Mouse (Mus musculus) neural tube, embryonic 12.5 days (tissue): Measurements from ENCODE around the gene Zfand3. TPM values are rescaled to one million over a fixed set of nuclear protein-coding genes. Genes with fewer than 3 reads are reported as not detected.

Experiments used
- ATAC-seq: fragments of 200-750 bp; cut with Nextera tagmentation; 2 replicates; pipeline ENCODE4 v1.8.0; 2017; ENCODE audit warnings: low read depth, mild to moderate bottlenecking, moderate TSS enrichment, moderate library complexity; ENCODE audit not compliant: low FRiP score
- H3K27ac ChIP-seq: fragments of 300-500 bp; sonication (generic); 2 replicates; pipeline ENCODE4 v1.5.1; 2016
- H3K27me3 ChIP-seq: fragments of 300-500 bp; sonication (generic); replicated peaks from 2 replicates; pipeline ENCODE4 v1.6.1; 2016; ENCODE audit warnings: mild to moderate bottlenecking
- H3K36me3 ChIP-seq: fragments of 300-500 bp; sonication (generic); 2 replicates; pipeline ENCODE4 v1.6.1; 2016; ENCODE audit warnings: mild to moderate bottlenecking
- H3K4me1 ChIP-seq: fragments of 300-500 bp; sonication (generic); 2 replicates; pipeline ENCODE4 v1.6.1; 2016
- H3K4me2 ChIP-seq: fragments of 300-500 bp; sonication (generic); replicated peaks from 2 replicates; pipeline ENCODE4 v1.6.1; 2016; ENCODE audit warnings: mild to moderate bottlenecking
- H3K4me3 ChIP-seq: fragments of 300-500 bp; sonication (generic); 2 replicates; pipeline ENCODE4 v1.5.1; 2016
- H3K9ac ChIP-seq: fragments of 300-500 bp; sonication (generic); 2 replicates; pipeline ENCODE4 v1.6.1; 2016; ENCODE audit warnings: mild to moderate bottlenecking
- H3K9me3 ChIP-seq: fragments of 300-500 bp; sonication (generic); 2 replicates; pipeline ENCODE4 v1.6.1; 2016; ENCODE audit warnings: mild to moderate bottlenecking
- WGBS: fragments of 180-500 bp; shearing (Covaris S2); methylation state at CpG from one replicate; pipeline ENCODE4 v1.1.7; 2016; 5-methylcytosine and 5-hydroxymethylcytosine counted together
- polyA plus RNA-seq: library from polyadenylated mRNA; unstranded; fragments of >200 nt; fragmentation: Nextera tagmentation; extraction: Ambion mirVana; gene quantifications from 2 replicates; pipeline ENCODE4 v1.2.1, GENCODE M21; 2016

Gene Zfand3
- polyA plus RNA-seq, 1 experiment from 2014 or later, result 88.4 TPM

DNA sequence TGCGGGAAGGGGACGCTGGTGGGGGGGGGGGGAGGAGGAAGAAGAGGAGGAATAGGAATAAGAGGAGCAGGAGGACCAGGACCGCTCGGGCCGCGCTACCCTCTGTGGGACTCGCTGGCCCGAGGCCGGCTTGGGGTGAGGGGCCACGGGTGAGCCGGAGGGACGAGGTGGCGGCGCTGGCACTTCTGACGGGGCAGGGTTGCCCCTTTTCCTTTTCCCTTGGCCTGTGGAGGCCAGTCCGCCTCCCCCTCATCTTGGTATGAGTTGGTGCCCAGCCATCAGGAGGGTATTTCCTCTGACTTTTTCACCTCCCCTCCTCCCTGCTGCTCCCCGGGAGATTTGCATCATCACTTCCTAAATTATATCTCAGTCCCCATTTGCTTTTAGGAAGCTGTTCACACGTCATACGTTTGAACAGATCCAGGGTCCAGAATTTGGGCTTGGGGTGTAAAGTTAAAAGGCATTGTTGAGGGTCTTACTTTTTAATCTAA lies 963 bp downstream of the Zfand3 start:
- Histone ChIP-seq H3K27me3 (no peaks in the 10 kb centered on the region), H3K4me1 (peaks cover 36% of the 10 kb centered on the region), H3K27ac (peak overlapping the region; percentile 99), H3K36me3 (no peaks in the 10 kb centered on the region), H3K9ac (peak overlapping the region; percentile 99), H3K9me3 (no peaks in the 10 kb centered on the region), H3K4me3 (peak overlapping the region; percentile 98), H3K4me2 (peak overlapping the region; percentile 77)
- under 1% methylated on average over 19 of the region's 19 CpGs for WGBS
- ATAC-seq, result peak; percentile 48

DNA sequence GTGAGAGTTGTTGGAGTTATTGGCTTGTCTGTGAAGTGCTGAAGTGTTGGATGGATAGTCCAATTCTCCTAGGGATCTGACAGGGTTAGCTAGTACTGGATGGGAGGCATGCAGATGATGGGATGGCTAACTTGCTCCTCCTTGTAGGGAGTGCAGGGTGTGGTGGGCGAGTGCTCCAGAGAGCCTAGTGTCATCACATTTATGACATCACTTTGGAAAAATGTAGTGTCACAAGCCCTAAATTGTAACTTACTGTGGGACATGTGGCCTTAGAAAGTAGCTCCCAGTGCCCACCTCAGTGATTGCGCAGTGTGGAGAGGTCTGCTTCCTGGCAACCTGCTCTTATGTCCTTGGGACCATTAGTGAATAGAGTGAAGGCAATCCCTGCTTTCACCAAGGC lies 2.3 kb downstream of the Zfand3 start:
- Histone ChIP-seq H3K36me3 (no peaks in the 10 kb centered on the region), H3K4me3 (0 out of 2 replicates have a peak overlapping the region, but pooled peaks have one; percentile 5), H3K9ac (no peak overlapping the region), H3K9me3 (no peaks in the 10 kb centered on the region), H3K4me1 (peaks cover 36% of the 10 kb centered on the region), H3K27me3 (no peaks in the 10 kb centered on the region), H3K4me2 (peak overlapping the region; percentile 77), H3K27ac (no peak overlapping the region)
- no peak for ATAC-seq
- 82% methylated on average over 2 of the region's 2 CpGs for WGBS

DNA sequence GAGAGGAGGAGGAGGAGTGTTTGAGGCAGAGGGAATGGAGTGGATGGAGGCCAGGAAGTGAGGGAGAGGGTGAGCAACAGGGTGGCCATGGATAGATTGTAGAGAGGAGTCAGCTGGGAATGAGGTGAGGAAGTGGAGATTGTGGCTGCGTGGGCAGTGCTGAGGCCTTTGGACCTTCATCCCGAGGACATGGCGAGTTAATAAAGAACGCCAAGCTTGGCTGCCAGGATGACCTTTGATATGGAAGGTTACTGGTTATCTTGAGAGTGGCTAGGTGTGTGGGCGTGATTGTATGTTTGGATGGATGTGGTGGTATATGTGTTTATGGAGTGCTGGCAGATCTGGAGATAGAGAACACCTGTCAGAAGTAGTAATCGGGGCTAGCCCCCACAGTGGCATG lies 3.4 kb downstream of the Zfand3 start:
- H3K9ac ChIP-seq, result no peak overlapping the region
- no peaks in the 10 kb centered on the region for H3K9me3 ChIP-seq
- no peaks in the 10 kb centered on the region for H3K36me3 ChIP-seq
- peaks cover 36% of the 10 kb centered on the region for H3K4me1 ChIP-seq
- H3K27me3 ChIP-seq, result no peaks in the 10 kb centered on the region
- peak overlapping the region; percentile 77 for H3K4me2 ChIP-seq
- no peak for ATAC-seq
- H3K27ac ChIP-seq, result no peak overlapping the region
- 89% methylated on average over 6 of the region's 6 CpGs for WGBS
- H3K4me3 ChIP-seq, result peak overlapping the region; percentile 7; the same call in 1 of the 2 replicates

- no peaks in the 10 kb centered on the region for H3K9me3 ChIP-seq
- H3K4me3 ChIP-seq, result no peak overlapping the region
- H3K27ac ChIP-seq, result no peak overlapping the region
- no peaks in the 10 kb centered on the region for H3K27me3 ChIP-seq
- H3K4me1 ChIP-seq, result peaks cover 33% of the 10 kb centered on the region
- no peaks in the 10 kb centered on the region for H3K36me3 ChIP-seq
- H3K9ac ChIP-seq, result no peak overlapping the region
- peak overlapping the region; percentile 77 for H3K4me2 ChIP-seq
- no peak for ATAC-seq
Measured at GRCm38 (mm10) chr17:30008392-30008791, 3.9 kb downstream of the Zfand3 start.

- Histone ChIP-seq H3K4me3 (no peak overlapping the region), H3K36me3 (peaks cover 4% of the 10 kb centered on the region; the same call in 1 of the 2 replicates), H3K4me1 (0 out of 2 replicates have a peak, but pooled peaks cover 3% of the 10 kb centered on the region), H3K9me3 (no peaks in the 10 kb centered on the region), H3K27me3 (no peaks in the 10 kb centered on the region), H3K9ac (no peak overlapping the region), H3K27ac (no peak overlapping the region), H3K4me2 (no peak overlapping the region)
- ATAC-seq, result no peak
- 97% methylated on average over 4 of the region's 4 CpGs for WGBS
Measured at GRCm38 (mm10) chr17:30014660-30015059, 10.1 kb downstream of the Zfand3 start.

GRCm38 (mm10) chr17:30018927-30019610 lies 14.5 kb downstream of the Zfand3 start:
- H3K4me3 ChIP-seq, result no peak overlapping the region
- no peak for ATAC-seq
- WGBS, result 89% methylated on average over 12 of the region's 12 CpGs
- peaks cover 3% of the 10 kb centered on the region; the same call in 1 of the 2 replicates for H3K36me3 ChIP-seq
- H3K27ac ChIP-seq, result no peak overlapping the region
- no peaks in the 10 kb centered on the region for H3K27me3 ChIP-seq
- no peak overlapping the region for H3K9ac ChIP-seq
- H3K9me3 ChIP-seq, result no peaks in the 10 kb centered on the region
- peaks cover 7% of the 10 kb centered on the region; the same call in 1 of the 2 replicates for H3K4me1 ChIP-seq
- no peak overlapping the region for H3K4me2 ChIP-seq

GRCm38 (mm10) chr17:30019942-30020341 lies 15.4 kb downstream of the Zfand3 start:
- Histone ChIP-seq H3K27ac (no peak overlapping the region), H3K4me3 (no peak overlapping the region), H3K27me3 (no peaks in the 10 kb centered on the region), H3K9ac (no peak overlapping the region), H3K9me3 (no peaks in the 10 kb centered on the region), H3K4me2 (no peak overlapping the region), H3K4me1 (peaks cover 7% of the 10 kb centered on the region; the same call in 1 of the 2 replicates), H3K36me3 (no peaks in the 10 kb centered on the region)
- 86% methylated on average over 6 of the region's 6 CpGs for WGBS
- ATAC-seq, result no peak

DNA sequence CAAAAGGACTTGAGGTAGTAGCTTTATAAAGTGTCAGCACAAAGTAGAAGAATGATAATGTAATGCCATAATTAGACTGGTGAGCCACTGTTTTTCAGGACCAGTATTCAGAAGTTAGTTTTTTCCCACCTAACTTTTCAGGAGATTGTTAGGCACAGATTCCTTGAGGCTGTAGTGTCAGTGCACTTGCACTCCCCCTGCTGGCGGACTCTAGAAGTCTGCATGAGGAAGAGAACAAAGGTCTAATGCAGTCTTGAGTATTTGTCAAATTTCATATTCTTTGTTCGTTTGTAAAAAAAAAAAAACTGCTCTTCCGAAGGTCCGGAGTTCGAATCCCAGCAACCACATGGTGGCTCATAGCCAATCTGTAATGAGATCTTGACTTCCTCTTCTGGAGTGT lies 20.1 kb downstream of the Zfand3 start:
- Histone ChIP-seq H3K4me2 (no peak overlapping the region), H3K4me3 (no peak overlapping the region), H3K36me3 (no peaks in the 10 kb centered on the region), H3K9me3 (no peaks in the 10 kb centered on the region), H3K9ac (no peak overlapping the region), H3K27me3 (no peaks in the 10 kb centered on the region), H3K27ac (no peak overlapping the region), H3K4me1 (peaks cover 31% of the 10 kb centered on the region)
- ATAC-seq, result no peak
- WGBS, result 65% methylated on average over 5 of the region's 5 CpGs

- H3K9me3 ChIP-seq, result no peaks in the 10 kb centered on the region
- ATAC-seq, result no peak
- H3K27me3 ChIP-seq, result no peaks in the 10 kb centered on the region
- H3K9ac ChIP-seq, result no peak overlapping the region
- H3K4me3 ChIP-seq, result no peak overlapping the region
- H3K36me3 ChIP-seq, result no peaks in the 10 kb centered on the region
- no peak overlapping the region for H3K27ac ChIP-seq
- H3K4me2 ChIP-seq, result no peak overlapping the region
- 46% methylated on average over 6 of the region's 6 CpGs for WGBS
- peaks cover 27% of the 10 kb centered on the region for H3K4me1 ChIP-seq
Measured at GRCm38 (mm10) chr17:30026617-30027016, 22.1 kb downstream of the Zfand3 start.

- Histone ChIP-seq H3K27ac (no peak overlapping the region), H3K9me3 (no peaks in the 10 kb centered on the region), H3K4me2 (peak overlapping the region; percentile 34), H3K4me3 (no peak overlapping the region), H3K9ac (no peak overlapping the region), H3K27me3 (no peaks in the 10 kb centered on the region), H3K4me1 (peaks cover 27% of the 10 kb centered on the region), H3K36me3 (no peaks in the 10 kb centered on the region)
- WGBS, result 92% methylated on average over 1 of the region's 1 CpGs
- no peak for ATAC-seq
Measured at GRCm38 (mm10) chr17:30027343-30028029, 23.0 kb downstream of the Zfand3 start.

- Histone ChIP-seq H3K4me1 (peaks cover 33% of the 10 kb centered on the region), H3K9ac (no peak overlapping the region), H3K27ac (no peak overlapping the region), H3K27me3 (no peaks in the 10 kb centered on the region), H3K4me3 (no peak overlapping the region), H3K4me2 (no peak overlapping the region), H3K9me3 (no peaks in the 10 kb centered on the region), H3K36me3 (no peaks in the 10 kb centered on the region)
- 85% methylated on average over 7 of the region's 7 CpGs for WGBS
- ATAC-seq, result no peak
Measured at GRCm38 (mm10) chr17:30029633-30030226, 25.2 kb downstream of the Zfand3 start.

DNA sequence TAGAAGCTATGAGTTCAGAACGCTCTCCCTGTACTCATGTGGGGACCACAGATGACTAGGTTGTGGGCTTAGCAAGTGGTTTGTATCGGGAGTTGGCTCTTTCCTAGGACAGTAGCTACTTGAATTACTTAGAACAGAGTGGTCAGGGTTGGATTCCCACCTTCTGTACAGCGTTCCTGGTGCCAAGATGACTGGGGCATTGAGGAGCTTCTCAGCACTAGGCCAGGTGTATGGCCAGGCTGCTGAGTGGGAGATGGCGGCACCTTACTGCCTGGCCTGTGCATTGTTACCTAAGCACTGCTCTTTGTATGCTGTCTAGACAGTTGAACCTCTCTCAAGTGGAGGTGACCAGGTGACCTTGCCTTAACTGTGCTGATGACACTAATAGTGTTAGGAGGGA lies 28.3 kb downstream of the Zfand3 start:
- WGBS, result 94% methylated on average over 4 of the region's 4 CpGs

More for the DNA sequence above, 28.3 kb downstream of the Zfand3 start:
- H3K9me3 ChIP-seq, result no peaks in the 10 kb centered on the region
- no peak overlapping the region for H3K27ac ChIP-seq
- no peak overlapping the region for H3K4me3 ChIP-seq
- no peak overlapping the region for H3K9ac ChIP-seq
- ATAC-seq, result no peak
- 0 out of 2 replicates have a peak, but pooled peaks cover 3% of the 10 kb centered on the region for H3K36me3 ChIP-seq
- H3K27me3 ChIP-seq, result no peaks in the 10 kb centered on the region
- H3K4me2 ChIP-seq, result no peak overlapping the region
- peaks cover 14% of the 10 kb centered on the region for H3K4me1 ChIP-seq
